Mouse (Mus musculus) kidney, postnatal 25 days (tissue): ENCODE data around the gene Slc22a19.
"Not testable (repeated sequence)": the region's sequence is repeated elsewhere in the genome, so short reads cannot be mapped to it uniquely, and the experiment has no call there.

Source experiments
- DNase-seq, 2 experiments: peaks; one replicate each; pipeline ENCODE4 v3.0.0; 2021; ENCODE audit warnings: mixed read lengths in 2 of 2

The Slc22a19 gene

GRCm38 (mm10) chr19:7711148-7711547 lies at the start of gene Slc22a19:
Gene Slc22a19 (minus strand): TSS chr19:7711310.
- DNase-seq, result peak in 1 of 2 experiments; percentile 11

GRCm38 (mm10) chr19:7753371-7753770 lies 42.3 kb upstream of the Slc22a19 start:
- not testable (repeated sequence) for DNase-seq

DNA sequence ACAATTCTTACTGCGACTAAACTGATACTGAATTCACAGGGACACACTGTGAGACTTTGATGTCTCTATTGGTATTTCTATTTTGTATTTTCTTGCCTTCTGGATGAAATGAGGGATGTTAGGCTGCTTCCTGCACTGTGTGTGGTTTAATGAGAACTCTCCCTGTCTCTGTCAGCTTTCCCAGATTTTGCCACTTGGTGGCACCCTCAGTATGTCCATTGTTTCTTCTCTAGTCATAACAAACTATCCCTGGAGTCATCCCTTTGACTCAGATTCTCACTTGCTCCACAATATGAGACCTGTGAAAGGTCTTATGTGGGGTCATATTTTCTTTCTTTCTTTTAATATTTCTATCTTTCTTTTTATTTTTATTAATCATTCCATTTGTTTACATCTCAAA lies 18.4 kb upstream of the Slc22a19 start:
- DNase-seq, result peak; percentile 41 to 63

DNA sequence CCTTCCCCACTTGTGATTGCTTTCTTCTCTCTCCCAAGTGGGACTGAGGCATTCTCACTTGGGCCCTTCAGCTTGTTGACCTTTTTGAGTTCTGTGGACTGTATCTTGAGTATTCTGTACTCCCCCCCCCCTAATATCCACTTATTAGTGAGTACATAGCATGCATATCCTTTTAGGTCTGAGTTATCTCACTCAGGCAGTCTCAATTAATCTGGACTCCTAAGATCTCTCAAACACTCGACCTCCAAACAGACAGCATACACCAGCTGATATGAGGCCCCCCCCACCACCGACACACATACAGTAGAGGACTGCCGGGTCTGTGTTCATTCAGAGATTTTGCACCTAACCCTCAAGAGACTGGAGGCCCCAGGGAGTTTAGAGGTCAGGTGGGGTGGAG lies 18.0 kb downstream of the Slc22a19 start:
- DNase-seq, result not testable (repeated sequence)

- no peak for DNase-seq
Measured at GRCm38 (mm10) chr19:7691259-7691658, 19.9 kb downstream of the Slc22a19 start.

GRCm38 (mm10) chr19:7687988-7688387 lies 23.1 kb downstream of the Slc22a19 start:
- DNase-seq, result no peak

GRCm38 (mm10) chr19:7672033-7672432 lies 39.1 kb downstream of the Slc22a19 start:
- no peak for DNase-seq

- no peak for DNase-seq
Measured at GRCm38 (mm10) chr19:7648913-7649666, 62.0 kb downstream of the Slc22a19 start.

- DNase-seq, result no peak
Measured at GRCm38 (mm10) chr19:7633786-7634185, 77.3 kb downstream of the Slc22a19 start.

GRCm38 (mm10) chr19:7633021-7633420 lies 78.1 kb downstream of the Slc22a19 start:
- no peak for DNase-seq
